Mouse (Mus musculus) hindbrain, embryonic 11.5 days (tissue): Measurements from ENCODE around the gene Ace. TPM values are rescaled to one million over a fixed set of nuclear protein-coding genes. Genes with fewer than 3 reads are reported as not detected.

Experiments used
- ATAC-seq: fragments of 200-750 bp; cut with Nextera tagmentation; 2 replicates; pipeline ENCODE4 v1.8.0; 2017; ENCODE audit warnings: mild to moderate bottlenecking, moderate TSS enrichment, moderate library complexity; ENCODE audit not compliant: low FRiP score
- DNase-seq: peaks from one replicate; pipeline ENCODE4 v3.0.0-alpha.2; 2015; ENCODE audit warnings: low spot score
- H3K27ac ChIP-seq: fragments of 300-500 bp; sonication (generic); 2 replicates; pipeline ENCODE4 v1.5.1; 2014; ENCODE audit warnings: mild to moderate bottlenecking, low read depth, low read length
- H3K27me3 ChIP-seq: fragments of 300-500 bp; sonication (generic); 2 replicates; pipeline ENCODE4 v1.6.1; 2014; ENCODE audit warnings: mild to moderate bottlenecking, low read length, moderate library complexity, mixed read lengths; ENCODE audit not compliant: control insufficient read depth, insufficient read depth
- H3K36me3 ChIP-seq: fragments of 300-500 bp; sonication (generic); 2 replicates; pipeline ENCODE4 v1.6.1; 2014; ENCODE audit warnings: mild to moderate bottlenecking, low read length, moderate library complexity, mixed read lengths; ENCODE audit not compliant: control insufficient read depth, insufficient read depth
- H3K4me1 ChIP-seq: fragments of 300-500 bp; sonication (generic); replicated peaks from 2 replicates; pipeline ENCODE4 v1.6.1; 2014; ENCODE audit warnings: low read length, mixed read lengths; ENCODE audit not compliant: control insufficient read depth, insufficient read depth
- H3K4me2 ChIP-seq: fragments of 300-500 bp; sonication (generic); replicated peaks from 2 replicates; pipeline ENCODE4 v1.6.1; 2014; ENCODE audit warnings: mild to moderate bottlenecking, low read depth, low read length
- H3K4me3 ChIP-seq: fragments of 300-500 bp; sonication (generic); 2 replicates; pipeline ENCODE4 v1.5.1; 2014; ENCODE audit warnings: low read depth, low read length
- H3K9ac ChIP-seq: fragments of 300-500 bp; sonication (generic); 2 replicates; pipeline ENCODE4 v1.6.1; 2014; ENCODE audit warnings: low read depth, low read length
- H3K9me3 ChIP-seq: fragments of 300-500 bp; sonication (generic); 2 replicates; pipeline ENCODE4 v1.6.1; 2016; ENCODE audit warnings: low read length; ENCODE audit not compliant: control insufficient read depth
- WGBS: fragments of 180-500 bp; shearing (Covaris S2); extraction: QIAGEN DNeasy Blood & Tissue Kit; methylation state at CpG from one replicate; pipeline ENCODE4 v1.1.7; 2014; 5-methylcytosine and 5-hydroxymethylcytosine counted together
- polyA plus RNA-seq: library from polyadenylated mRNA; unstranded; fragments of >200 nt; fragmentation: Nextera tagmentation; extraction: Ambion mirVana; gene quantifications from 2 replicates; pipeline ENCODE4 v1.2.1, GENCODE M21; 2014

Gene Ace
- polyA plus RNA-seq: 0.46 and 0.53 TPM in 2 replicates

DNA sequence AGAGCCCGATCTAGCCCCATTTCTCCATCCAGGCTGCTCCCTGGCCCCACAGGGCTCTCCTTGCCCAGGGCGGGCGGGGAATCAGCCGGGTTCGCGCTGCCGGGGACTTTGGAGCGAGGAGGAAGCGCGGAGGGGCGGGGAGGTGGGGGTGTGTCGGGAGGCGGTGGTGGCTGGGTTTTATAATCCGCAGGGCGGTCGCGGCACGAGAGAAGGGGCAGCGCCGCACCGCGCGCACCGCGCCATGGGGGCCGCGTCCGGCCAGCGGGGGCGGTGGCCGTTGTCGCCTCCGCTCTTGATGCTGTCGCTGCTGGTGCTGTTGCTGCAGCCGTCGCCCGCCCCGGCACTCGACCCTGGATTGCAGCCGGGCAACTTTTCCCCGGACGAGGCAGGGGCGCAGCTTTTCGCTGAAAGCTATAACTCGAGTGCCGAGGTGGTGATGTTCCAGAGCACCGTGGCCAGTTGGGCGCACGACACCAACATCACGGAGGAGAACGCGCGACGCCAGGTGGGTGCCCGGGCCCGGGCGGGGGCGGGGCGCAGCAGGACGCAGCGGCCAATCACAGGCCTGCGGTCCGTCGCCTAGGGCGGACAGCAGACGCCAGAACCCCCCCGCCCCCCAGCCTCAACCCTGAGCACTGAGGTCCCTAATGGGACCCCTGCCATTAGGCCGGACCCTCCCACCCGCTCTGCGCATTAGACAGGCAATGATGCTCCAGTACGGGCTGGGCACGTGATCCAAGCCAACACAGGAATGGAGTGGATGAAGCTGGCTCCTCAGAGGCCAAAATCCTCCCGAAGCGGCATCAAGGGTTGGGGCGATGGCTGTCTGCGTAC, at the start of gene Ace:
TSS of gene Ace (plus strand) at position 205 of the 834 bp plus-strand sequence.
- DNase-seq: peak; percentile 59
- H3K4me1 ChIP-seq: peaks cover 6% of the 10 kb centered on the region
- no peaks in the 10 kb centered on the region for H3K9me3 ChIP-seq
- no peaks in the 10 kb centered on the region for H3K36me3 ChIP-seq
- H3K27ac ChIP-seq: no peak within 1 kb of the TSS
- peaks cover 25% of the 10 kb centered on the region for H3K27me3 ChIP-seq
- peak within 1 kb of the TSS; percentile 99 for H3K4me2 ChIP-seq
- peak within 1 kb of the TSS; percentile 54 for H3K4me3 ChIP-seq
- peak within 1 kb of the TSS; percentile 55 for H3K9ac ChIP-seq
- ATAC-seq: peak; percentile 81
- under 1% methylated on average over 60 of the region's 76 CpGs for WGBS

GRCm38 (mm10) chr11:105920098-105920785, 47.5 kb upstream of the Ace start:
- no peak overlapping the region for H3K9ac ChIP-seq
- no peak for DNase-seq
- no peak overlapping the region for H3K4me3 ChIP-seq
- H3K27ac ChIP-seq: no peak overlapping the region
- no peaks in the 10 kb centered on the region for H3K4me1 ChIP-seq
- no peaks in the 10 kb centered on the region for H3K27me3 ChIP-seq
- no peaks in the 10 kb centered on the region for H3K9me3 ChIP-seq
- ATAC-seq: no peak
- H3K36me3 ChIP-seq: no peaks in the 10 kb centered on the region
- no peak overlapping the region for H3K4me2 ChIP-seq
- 81% methylated on average over 3 of the region's 3 CpGs for WGBS

DNA sequence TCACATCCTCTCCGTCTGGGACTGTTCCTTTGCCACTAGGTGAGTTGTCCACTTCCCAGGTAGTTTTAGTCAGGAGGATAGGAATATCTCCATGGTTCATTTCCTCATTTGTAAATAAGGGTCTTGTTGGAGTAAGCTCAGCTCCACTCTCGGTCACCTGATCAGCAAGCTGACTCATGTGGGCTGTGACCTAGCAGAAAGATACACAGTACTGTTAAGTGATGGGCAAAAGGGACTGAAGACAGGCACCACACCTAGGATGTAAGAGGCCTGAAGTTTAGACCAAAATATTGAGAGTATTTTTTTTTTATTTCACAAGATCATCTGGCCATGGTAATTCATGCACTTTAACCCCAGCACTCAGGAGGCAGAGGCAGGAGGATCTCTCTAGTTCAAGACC, 46.9 kb upstream of the Ace start:
- DNase-seq (no peak), ATAC-seq (no peak)
- no peak overlapping the region for H3K4me2 ChIP-seq
- H3K27ac ChIP-seq: no peak overlapping the region
- H3K9me3 ChIP-seq: no peaks in the 10 kb centered on the region
- H3K27me3 ChIP-seq: no peaks in the 10 kb centered on the region
- H3K4me1 ChIP-seq: no peaks in the 10 kb centered on the region
- WGBS: 87% methylated on average over 2 of the region's 2 CpGs
- no peak overlapping the region for H3K4me3 ChIP-seq
- no peak overlapping the region for H3K9ac ChIP-seq
- no peaks in the 10 kb centered on the region for H3K36me3 ChIP-seq

DNA sequence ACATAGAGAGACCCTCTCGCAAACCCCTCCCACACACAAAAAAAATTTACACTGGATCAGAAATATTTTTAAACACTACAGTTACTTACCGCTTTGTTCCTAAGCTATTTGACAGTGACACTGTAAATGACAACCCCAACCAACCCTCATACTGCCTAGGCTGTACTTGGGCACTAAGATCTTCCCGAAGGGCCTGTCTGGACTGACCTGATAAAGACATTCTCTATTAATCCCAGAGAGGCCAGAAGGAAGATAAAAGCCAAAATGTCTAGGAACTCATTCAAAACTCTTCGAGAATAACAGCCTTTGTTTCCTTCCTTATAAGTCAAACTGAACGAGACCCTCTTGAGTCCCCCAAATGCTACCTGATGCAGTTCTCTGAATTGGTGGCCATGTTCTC, 46.5 kb upstream of the Ace start:
- no peak overlapping the region for H3K4me2 ChIP-seq
- 90% methylated on average over 5 of the region's 5 CpGs for WGBS
- H3K27ac ChIP-seq: no peak overlapping the region
- no peaks in the 10 kb centered on the region for H3K9me3 ChIP-seq
- ATAC-seq: no peak
- H3K36me3 ChIP-seq: no peaks in the 10 kb centered on the region
- no peak overlapping the region for H3K4me3 ChIP-seq
- no peak for DNase-seq
- H3K9ac ChIP-seq: no peak overlapping the region
- no peaks in the 10 kb centered on the region for H3K27me3 ChIP-seq
- H3K4me1 ChIP-seq: no peaks in the 10 kb centered on the region

GRCm38 (mm10) chr11:105922769-105923663, 44.7 kb upstream of the Ace start:
- no peaks in the 10 kb centered on the region for H3K27me3 ChIP-seq
- no peak for DNase-seq
- H3K4me2 ChIP-seq: no peak overlapping the region
- H3K4me1 ChIP-seq: no peaks in the 10 kb centered on the region
- ATAC-seq: no peak
- WGBS: 89% methylated on average over 20 of the region's 20 CpGs
- no peaks in the 10 kb centered on the region for H3K36me3 ChIP-seq
- H3K4me3 ChIP-seq: no peak overlapping the region
- H3K9me3 ChIP-seq: no peaks in the 10 kb centered on the region
- H3K27ac ChIP-seq: no peak overlapping the region
- H3K9ac ChIP-seq: no peak overlapping the region

DNA sequence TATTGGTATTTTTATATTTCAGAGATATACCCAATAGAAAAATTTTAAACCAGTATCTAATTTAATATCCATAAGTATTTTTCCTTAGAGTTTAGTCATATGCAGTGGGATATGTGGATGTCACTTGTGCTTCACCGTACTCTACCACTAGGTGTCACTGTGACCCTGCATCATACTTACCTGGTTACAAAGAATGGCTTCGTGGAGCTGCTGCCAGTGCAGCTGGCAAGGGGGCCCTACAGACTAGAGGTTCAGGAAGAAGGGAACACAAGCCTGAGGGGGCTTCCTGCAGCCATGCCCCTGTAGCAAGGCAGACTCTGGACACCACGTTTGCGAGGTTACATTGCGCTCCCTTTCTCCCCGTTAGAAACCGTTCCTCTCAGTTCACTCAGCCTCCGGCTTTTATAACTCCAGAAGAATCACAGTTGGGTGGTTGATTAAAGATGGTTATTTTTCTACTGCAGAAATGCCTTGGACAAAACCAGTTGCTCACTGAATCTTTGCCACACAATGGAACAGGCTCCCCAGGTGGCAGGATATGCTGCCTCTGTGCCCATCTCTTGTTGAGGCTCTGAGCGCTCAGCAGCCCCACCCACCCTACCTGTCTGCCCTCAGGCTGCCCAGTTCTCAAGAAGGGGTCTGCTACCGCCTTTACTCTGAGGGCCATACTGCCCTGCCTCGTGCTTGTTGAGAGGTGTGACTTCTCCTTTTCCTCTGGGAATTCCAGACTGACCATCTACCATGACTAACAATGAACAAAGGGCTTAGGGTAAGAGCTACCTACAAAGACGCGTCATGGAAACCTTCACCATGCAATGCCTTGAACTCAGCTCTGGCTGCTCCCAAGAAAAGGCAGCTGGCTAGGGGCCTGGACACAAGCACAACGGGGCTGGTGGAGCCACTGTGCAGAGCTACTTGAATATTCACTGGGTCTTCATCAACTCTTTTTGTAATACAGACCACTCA, 40.4 kb upstream of the Ace start:
- H3K36me3 ChIP-seq: no peaks in the 10 kb centered on the region
- H3K27ac ChIP-seq: 0 out of 2 replicates have a peak overlapping the region, but pooled peaks have one; percentile 24
- DNase-seq: peak; percentile 87
- H3K4me3 ChIP-seq: no peak overlapping the region
- H3K27me3 ChIP-seq: no peaks in the 10 kb centered on the region
- 60% methylated on average over 14 of the region's 14 CpGs for WGBS
- no peaks in the 10 kb centered on the region for H3K9me3 ChIP-seq
- no peaks in the 10 kb centered on the region for H3K4me1 ChIP-seq
- no peak overlapping the region for H3K9ac ChIP-seq
- no peak overlapping the region for H3K4me2 ChIP-seq
- peak; percentile 65; the same call in 1 of the 2 replicates for ATAC-seq

DNA sequence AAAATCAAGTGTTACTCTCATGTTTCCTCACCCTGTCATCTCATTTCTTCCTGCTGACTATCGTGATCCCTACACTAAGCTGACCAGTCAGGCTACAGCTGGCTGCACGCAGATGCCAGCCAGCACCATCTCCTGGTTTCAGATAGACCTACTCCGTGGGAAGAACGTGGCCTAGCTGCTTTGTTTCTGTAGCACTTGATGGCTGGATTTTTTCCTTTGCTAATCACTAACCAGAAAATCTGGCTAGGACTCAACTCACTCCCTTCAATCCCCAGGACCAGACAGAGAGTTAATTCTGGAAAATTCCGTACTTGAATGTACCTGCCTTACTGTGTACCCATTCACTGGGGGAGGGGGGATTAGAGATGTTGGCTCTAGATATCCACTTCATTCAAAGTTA, 39.6 kb upstream of the Ace start:
- H3K36me3 ChIP-seq: no peaks in the 10 kb centered on the region
- 59% methylated on average over 5 of the region's 5 CpGs for WGBS
- no peak overlapping the region for H3K9ac ChIP-seq
- no peak overlapping the region for H3K4me3 ChIP-seq
- H3K4me1 ChIP-seq: no peaks in the 10 kb centered on the region
- DNase-seq: no peak
- no peak overlapping the region for H3K4me2 ChIP-seq
- no peak for ATAC-seq
- no peaks in the 10 kb centered on the region for H3K9me3 ChIP-seq
- no peak overlapping the region for H3K27ac ChIP-seq
- no peaks in the 10 kb centered on the region for H3K27me3 ChIP-seq
